Mouse (Mus musculus): ENCODE measurements around the gene Tmem186.

- TF ChIP-seq CTCF (IDR thresholded peaks at IDR 0.05; ENCODE audit: insufficient read depth, low read depth, low read length) (no peak), POLR2A (IDR thresholded peaks at IDR 0.05; ENCODE audit: insufficient read depth, low read depth, low read length) (no peak)
Observed at GRCm38 (mm10) chr16:8650007-8650406, 12.5 kb upstream of the Tmem186 start.
